Mouse (Mus musculus) T-helper 2 cell (primary cell): Measurements from ENCODE around the gene Smoc1.

Experiments
- in situ Hi-C: fragments of 300-600 bp; cut with MboI, MseI; formaldehyde crosslinking; loops from one replicate; pipeline ENCODE4 v1.15.1; 2025; ENCODE audit warnings: high pct_unique_total_duplicates

Smoc1 gene

DNA sequence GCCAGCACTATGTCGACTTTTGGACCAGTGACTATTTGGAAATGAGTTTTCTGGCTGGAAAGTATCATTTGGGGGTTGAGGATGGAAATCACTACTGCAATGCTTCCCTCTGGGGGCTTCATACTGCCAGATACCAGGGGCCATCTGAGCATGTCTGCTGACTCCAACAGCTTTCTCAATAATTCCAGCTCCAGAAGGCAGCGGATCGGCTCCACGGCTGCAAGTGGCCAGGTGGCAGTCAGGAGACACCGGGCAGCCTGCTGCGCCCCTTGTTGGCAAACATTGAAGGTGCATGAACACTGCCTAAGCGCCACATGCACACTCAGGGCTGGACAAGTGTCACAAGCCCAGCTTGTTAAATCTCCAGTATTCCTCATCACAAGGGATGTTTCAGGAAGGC lies 2.2 kb upstream of the Smoc1 start:
- in situ Hi-C loops = no loop called here

DNA sequence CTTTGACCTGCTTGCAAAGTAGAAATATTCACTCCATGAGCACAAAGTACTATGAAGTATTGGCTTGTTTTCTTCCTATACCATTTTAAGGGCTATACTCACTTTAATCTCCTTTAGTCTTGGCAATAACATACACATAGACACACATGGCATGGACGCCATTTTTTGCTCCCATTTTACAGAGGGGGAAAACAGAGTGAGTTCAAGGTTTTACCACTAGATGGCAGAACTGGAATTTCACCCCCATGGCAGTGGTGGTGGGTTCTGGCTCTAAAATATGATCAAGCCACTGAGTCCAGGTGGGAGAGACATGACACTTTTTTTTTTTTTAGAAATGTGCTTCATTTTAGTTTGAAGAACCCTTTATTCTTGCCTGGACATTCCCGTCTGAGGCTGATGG lies 1.6 kb upstream of the Smoc1 start:
- in situ Hi-C loops = no loop called here

GRCm38 (mm10) chr12:81026995-81027942 lies 661 bp downstream of the Smoc1 start:
- in situ Hi-C loops = no loop called here

DNA sequence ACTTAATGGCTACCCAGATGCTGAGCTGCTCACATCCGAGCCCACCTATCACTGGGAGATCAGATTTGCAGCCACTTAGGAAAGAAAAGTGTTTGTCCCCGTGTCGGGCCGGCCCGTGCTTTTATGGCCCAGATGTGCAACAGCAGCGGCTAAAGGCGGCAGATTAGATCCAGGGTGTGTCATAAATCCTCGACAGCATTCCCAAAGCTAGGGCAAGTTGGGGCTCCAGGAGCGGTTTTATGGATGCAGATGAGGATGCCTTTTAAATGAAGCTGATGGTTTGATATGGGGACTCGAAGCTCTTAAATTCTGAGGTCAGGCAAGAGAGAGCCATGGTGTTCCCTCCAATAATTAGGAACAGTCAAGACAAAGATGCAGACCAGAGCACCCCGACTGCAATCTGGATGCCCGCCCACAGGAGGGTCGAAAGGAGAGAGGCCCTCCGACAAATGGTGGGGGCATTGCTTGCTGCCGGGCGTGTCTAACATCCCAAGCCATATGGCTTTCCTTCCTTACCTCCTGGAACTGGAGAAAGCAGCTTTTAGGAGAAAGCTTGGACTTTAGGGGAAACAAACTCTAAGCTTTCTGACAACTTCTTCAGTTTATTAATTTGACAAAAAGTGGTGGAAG lies 1.8 kb downstream of the Smoc1 start:
- in situ Hi-C loops = no loop called here

GRCm38 (mm10) chr12:81029731-81030130 lies 3.1 kb downstream of the Smoc1 start:
- in situ Hi-C loops = no loop called here

GRCm38 (mm10) chr12:81031579-81031978 lies 5.0 kb downstream of the Smoc1 start:
- in situ Hi-C loops = no loop called here

DNA sequence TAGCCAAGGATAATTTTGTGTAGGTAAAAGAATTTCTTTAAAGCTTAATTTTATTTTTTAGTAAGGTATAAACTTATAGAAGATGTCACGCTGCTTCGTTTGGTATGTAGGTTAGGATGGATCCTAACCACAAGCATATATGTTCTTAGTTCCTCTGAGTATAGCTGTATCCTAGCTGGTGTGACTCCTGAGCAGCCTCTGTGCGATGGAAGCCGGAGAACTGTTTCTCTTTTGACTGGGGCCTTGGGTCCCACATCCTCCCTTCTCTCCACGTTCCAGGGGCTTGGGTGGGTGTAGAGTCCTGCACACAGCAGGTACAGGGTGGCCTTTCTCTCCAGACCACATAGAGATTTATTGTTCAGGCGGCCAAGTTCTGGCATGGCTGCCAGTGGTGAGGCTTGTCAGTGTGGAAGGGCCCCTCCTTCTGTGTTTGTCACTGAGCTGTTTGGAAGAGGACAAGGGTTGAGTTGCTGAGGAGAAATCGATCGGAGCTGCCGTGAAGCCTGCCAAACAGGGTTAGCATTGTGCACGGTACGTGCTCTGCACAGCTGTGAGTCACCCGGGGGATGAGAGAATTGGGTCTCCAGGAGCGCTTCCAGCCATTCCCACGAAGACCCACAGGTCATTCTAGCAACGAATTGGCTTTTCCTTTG lies 6.9 kb downstream of the Smoc1 start:
- in situ Hi-C loops = no loop called here

DNA sequence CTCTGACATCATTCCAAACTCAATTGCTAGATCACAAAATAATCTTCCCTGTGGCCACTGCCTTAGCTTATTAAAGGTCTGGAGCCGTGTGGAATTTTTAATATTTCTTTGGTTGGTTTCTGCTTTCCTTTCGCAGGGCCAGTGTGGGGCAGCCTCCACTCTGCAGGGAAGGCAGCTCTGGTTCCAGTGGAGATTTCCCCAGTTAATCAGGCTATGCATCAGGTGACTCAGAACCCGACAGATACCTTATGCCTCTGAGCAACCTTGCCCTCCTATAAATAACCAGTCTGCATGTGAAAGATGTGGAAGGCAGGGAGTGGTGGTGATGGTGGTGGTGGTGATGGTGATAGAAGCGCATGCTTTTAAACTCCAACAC lies 7.4 kb downstream of the Smoc1 start:
- in situ Hi-C loops = no loop called here

- in situ Hi-C loops = no loop called here
Observed at GRCm38 (mm10) chr12:81035850-81036249, 9.2 kb downstream of the Smoc1 start.

GRCm38 (mm10) chr12:81043616-81044015 lies 17.0 kb downstream of the Smoc1 start:
- in situ Hi-C loops = loop anchor here (10.0 kb wide), 1 partner anchor 629 kb away; no protein-coding TSS in a partner anchor

- in situ Hi-C loops = loop anchor here (10.0 kb wide), 1 partner anchor 632 kb away; no protein-coding TSS in a partner anchor
Observed at GRCm38 (mm10) chr12:81046926-81047325, 20.3 kb downstream of the Smoc1 start.

DNA sequence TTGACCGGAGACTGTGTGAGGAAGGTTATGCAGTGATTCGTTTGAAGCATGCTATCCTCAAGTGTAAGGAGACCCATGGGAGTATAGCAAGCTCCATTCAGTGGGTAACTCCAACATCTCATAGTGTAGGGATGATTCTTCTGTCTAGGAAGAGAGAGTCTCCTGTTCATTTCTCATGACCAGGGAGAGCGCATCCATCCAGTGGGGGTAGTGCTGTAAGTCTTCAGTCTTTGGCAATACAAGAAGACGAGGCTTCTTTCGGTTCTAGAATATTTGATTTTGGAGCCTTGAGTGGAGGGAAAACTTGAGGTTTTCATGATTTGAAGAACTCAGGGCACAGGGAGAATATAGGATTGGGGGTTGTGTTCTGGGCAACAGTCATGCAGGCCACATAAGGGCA lies 23.1 kb downstream of the Smoc1 start:
- in situ Hi-C loops = loop anchor here (10.0 kb wide), 1 partner anchor 635 kb away; no protein-coding TSS in a partner anchor

DNA sequence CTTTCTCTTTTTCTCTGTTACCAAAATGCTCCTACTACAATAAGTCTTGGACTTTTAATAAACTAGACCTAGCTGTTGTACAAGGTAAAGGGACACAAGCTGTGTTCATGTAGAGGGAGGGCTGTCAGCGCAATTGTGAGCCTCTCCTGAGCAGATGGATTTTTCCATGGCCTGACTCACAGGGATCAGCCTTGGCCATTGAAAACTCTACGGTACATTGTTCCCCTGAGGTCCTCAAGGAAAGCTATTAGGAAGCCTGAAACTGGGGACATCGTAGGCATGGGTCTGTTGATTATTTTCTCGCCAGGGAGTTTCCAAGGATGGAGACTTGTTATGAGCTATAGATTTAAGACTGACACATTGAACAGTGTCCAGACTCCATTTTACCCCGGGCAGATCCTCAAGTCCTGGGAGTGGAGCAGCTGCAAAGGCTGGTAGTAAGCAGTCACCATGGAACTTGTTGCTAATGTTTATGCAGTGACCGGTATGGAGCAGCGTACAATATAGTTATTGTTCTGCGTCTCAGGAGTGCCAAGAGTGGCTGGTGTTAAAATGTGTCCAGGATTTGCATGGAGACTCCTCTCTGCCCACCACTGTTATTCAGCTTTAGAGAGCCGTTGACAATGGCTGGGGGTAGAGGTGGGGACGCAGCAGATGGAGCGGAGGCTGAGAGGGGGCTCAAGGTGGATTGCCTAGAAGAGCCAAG lies 28.5 kb downstream of the Smoc1 start:
- in situ Hi-C loops = no loop called here

- in situ Hi-C loops = no loop called here
Observed at GRCm38 (mm10) chr12:81055811-81056210, 29.2 kb downstream of the Smoc1 start.

DNA sequence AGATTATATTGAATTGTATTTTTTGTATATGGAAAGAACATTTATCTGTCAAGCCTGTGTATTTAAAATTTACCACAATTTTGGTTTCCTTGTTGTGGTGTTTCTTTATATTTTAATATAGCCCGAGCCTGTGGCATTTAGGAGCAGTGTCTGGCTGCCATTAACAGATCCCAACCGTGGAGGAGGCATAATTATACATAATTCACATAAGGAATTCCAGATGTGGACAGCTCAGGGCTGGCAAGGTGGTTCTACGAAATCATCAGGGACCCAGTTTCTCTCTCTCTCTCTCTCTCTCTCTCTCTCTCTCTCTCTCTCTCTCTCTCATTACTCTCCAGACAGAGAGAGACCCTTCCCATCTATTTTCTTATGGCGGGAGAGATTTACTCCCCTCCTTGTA lies 31.0 kb downstream of the Smoc1 start:
- in situ Hi-C loops = no loop called here

DNA sequence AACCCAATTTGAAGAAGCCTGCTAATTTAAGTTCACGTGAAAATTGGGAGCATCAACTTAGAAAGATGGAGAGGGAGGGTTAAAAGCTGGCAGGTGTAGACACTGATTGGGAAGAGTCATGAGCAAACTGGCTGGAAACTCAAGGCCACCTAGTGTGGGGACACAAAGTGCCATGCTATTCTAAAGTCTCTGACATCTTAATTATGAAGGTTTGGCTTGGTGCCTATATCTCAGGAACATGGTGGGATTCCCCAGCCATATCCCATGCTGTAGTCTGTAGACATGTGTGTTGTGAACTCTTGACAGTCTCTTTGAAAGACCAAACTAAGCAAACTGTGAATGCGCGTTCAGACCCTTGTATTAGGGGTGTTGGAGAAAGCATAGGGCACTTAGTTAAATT lies 32.0 kb downstream of the Smoc1 start:
- in situ Hi-C loops = no loop called here

- in situ Hi-C loops = no loop called here
Observed at GRCm38 (mm10) chr12:81061831-81062361, 35.3 kb downstream of the Smoc1 start.

GRCm38 (mm10) chr12:81063336-81063955 lies 36.8 kb downstream of the Smoc1 start:
- in situ Hi-C loops = no loop called here

DNA sequence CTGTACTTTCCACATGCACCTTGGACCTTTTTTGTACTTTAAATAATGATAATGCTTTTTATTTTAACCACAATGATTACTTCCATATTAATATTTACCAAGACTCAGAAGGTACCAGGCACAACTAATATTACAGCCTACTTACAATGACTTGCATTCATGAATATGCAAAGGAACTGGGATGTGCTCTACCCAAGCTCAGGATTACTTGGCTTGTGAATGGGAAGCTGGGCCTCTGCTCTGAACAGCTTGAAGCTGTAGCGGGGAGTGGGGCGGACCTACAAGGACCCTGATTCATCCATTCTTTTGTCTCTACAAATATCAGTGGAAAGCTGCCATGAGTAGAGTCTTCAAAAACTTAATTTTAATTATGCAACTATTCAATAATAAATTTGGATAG lies 47.5 kb downstream of the Smoc1 start:
- in situ Hi-C loops = no loop called here

DNA sequence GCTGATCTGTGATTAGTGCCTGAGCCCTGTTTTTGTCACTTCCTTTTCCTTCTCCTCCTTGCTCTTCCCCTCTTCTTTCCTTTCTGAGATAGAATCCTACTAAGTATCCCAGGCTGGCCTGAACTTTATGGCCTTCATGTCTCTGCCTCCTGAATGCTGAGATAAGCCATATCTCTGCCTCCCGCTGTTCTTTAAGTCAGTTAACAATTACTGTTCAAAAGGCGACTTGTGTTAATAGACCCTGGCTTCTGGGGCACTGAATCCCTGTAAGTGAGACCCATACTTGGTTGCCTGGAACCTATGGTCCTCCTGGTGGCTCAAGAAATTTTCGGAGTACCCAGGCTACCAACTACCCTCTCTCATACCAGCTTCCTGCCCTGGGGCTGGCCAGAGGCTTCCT lies 48.3 kb downstream of the Smoc1 start:
- in situ Hi-C loops = no loop called here
